Mouse (Mus musculus) MEL (cell line): ENCODE data around the gene A930002H24Rik. TPM values are rescaled to one million over a fixed set of nuclear protein-coding genes. Genes with fewer than 3 reads are reported as not detected.

ENCODE experiments used
- DNase-seq: peaks from one replicate; pipeline ENCODE4 v3.0.0; 2011; ENCODE audit warnings: low read depth, low spot score
- H3K27ac ChIP-seq: 2 replicates; pipeline ENCODE4 v1.5.1; 2012; ENCODE audit warnings: low read depth, mild to moderate bottlenecking, control low read depth, low read length, moderate library complexity; ENCODE audit not compliant: control insufficient read depth
- H3K27me3 ChIP-seq, 2 experiments: fragments of 150-350 bp in 1 of 2; sonication (generic) in 1 of 2; 2 replicates each; pipeline ENCODE4 v1.6.1; 2012; ENCODE audit warnings: low read length in 2 of 2, mild to moderate bottlenecking in 2 of 2, improper control_type of control experiment in 1 of 2, moderate library complexity in 1 of 2; ENCODE audit not compliant: insufficient read depth in 2 of 2, control insufficient read depth in 1 of 2
- H3K36me3 ChIP-seq, 2 experiments: 2 replicates each; pipeline ENCODE4 v1.6.1; 2012 to 2014; ENCODE audit warnings: low read length in 2 of 2, improper control_type of control experiment in 1 of 2, inconsistent platforms in 1 of 2, mild to moderate bottlenecking in 1 of 2; ENCODE audit not compliant: insufficient read depth in 2 of 2, control insufficient read depth in 1 of 2
- H3K4me1 ChIP-seq, 2 experiments: fragments of 150-350 bp in 1 of 2; sonication (generic) in 1 of 2; 2 replicates each; pipeline ENCODE4 v1.6.1; 2012; ENCODE audit warnings: low read length in 2 of 2, improper control_type of control experiment in 1 of 2, mild to moderate bottlenecking in 1 of 2; ENCODE audit not compliant: insufficient read depth in 2 of 2, control insufficient read depth in 1 of 2
- H3K4me3 ChIP-seq, 2 experiments: fragments of 150-350 bp in 1 of 2; sonication (generic) in 1 of 2; 2 replicates each; pipeline ENCODE4 v1.5.1; 2012; ENCODE audit warnings: low read depth in 2 of 2, low read length in 2 of 2, mild to moderate bottlenecking in 2 of 2, moderate library complexity in 2 of 2, control low read depth in 1 of 2, improper control_type of control experiment in 1 of 2; ENCODE audit not compliant: control insufficient read depth in 1 of 2, insufficient read depth in 1 of 2
- H3K79me2 ChIP-seq: 2 replicates; pipeline ENCODE4 v1.6.1; 2012; ENCODE audit warnings: mild to moderate bottlenecking, low read length, moderate library complexity; ENCODE audit not compliant: control insufficient read depth, poor library complexity, insufficient read depth
- H3K9ac ChIP-seq: 2 replicates; pipeline ENCODE4 v1.6.1; 2012; ENCODE audit warnings: low read depth, mild to moderate bottlenecking, control low read depth, low read length, moderate library complexity; ENCODE audit not compliant: control insufficient read depth, poor library complexity, severe bottlenecking
- H3K9me3 ChIP-seq: fragments of 150-350 bp; sonication (generic); replicated peaks from 2 replicates; pipeline ENCODE4 v1.6.1; 2012; ENCODE audit warnings: mild to moderate bottlenecking, low read length, improper control_type of control experiment, moderate library complexity; ENCODE audit not compliant: insufficient read depth
- BHLHE40 ChIP-seq: IDR thresholded peaks from 2 replicates; pipeline ENCODE4 v1.6.1; 2012; ENCODE audit warnings: low read depth, mild to moderate bottlenecking, inconsistent platforms, low read length, improper control_type of control experiment, borderline replicate concordance
- CHD1 ChIP-seq: IDR thresholded peaks from 2 replicates; pipeline ENCODE4 v1.6.1; 2012; ENCODE audit warnings: low read depth, mild to moderate bottlenecking, inconsistent platforms, low read length, improper control_type of control experiment
- CHD2 ChIP-seq: IDR thresholded peaks from 2 replicates; pipeline ENCODE4 v1.6.1; 2011; ENCODE audit warnings: low read length, improper control_type of control experiment
- CTCF ChIP-seq, 3 experiments: IDR thresholded peaks in 2 of 3; conservative IDR thresholded peaks in 1 of 3; 2 replicates each; pipeline ENCODE4 v1.5.1; 2011 to 2012; ENCODE audit warnings: low read length in 3 of 3, low read depth in 2 of 3, mild to moderate bottlenecking in 2 of 3, improper control_type of control experiment in 1 of 3, inconsistent platforms in 1 of 3, mixed read lengths in 1 of 3, moderate library complexity in 1 of 3; ENCODE audit not compliant: control insufficient read depth in 1 of 3, insufficient read depth in 1 of 3, poor library complexity in 1 of 3, severe bottlenecking in 1 of 3
- E2F4 ChIP-seq: IDR thresholded peaks from 2 replicates; pipeline ENCODE4 v1.6.1; 2011; ENCODE audit warnings: low read depth, low read length, improper control_type of control experiment, borderline replicate concordance
- ELF1 ChIP-seq: IDR thresholded peaks from 2 replicates; pipeline ENCODE4 v1.6.1; 2014; ENCODE audit warnings: low read depth, mild to moderate bottlenecking, inconsistent platforms, low read length, improper control_type of control experiment, moderate library complexity
- EP300 ChIP-seq, 2 experiments: IDR thresholded peaks; 2 replicates each; pipeline ENCODE4 v1.6.1; 2011; ENCODE audit warnings: improper control_type of control experiment in 2 of 2, low read length in 2 of 2, low read depth in 1 of 2, mild to moderate bottlenecking in 1 of 2
- ETS1 ChIP-seq: IDR thresholded peaks from 2 replicates; pipeline ENCODE4 v1.6.1; 2012; ENCODE audit warnings: low read depth, mild to moderate bottlenecking, inconsistent platforms, low read length, improper control_type of control experiment, moderate library complexity
- GABPA ChIP-seq: IDR thresholded peaks from 2 replicates; pipeline ENCODE4 v1.6.1; 2012; ENCODE audit warnings: low read depth, mild to moderate bottlenecking, inconsistent platforms, low read length, improper control_type of control experiment, moderate library complexity
- GATA1 ChIP-seq: IDR thresholded peaks from 2 replicates; pipeline ENCODE4 v1.6.1; 2011; ENCODE audit warnings: low read depth, low read length, improper control_type of control experiment
- HCFC1 ChIP-seq: IDR thresholded peaks from 2 replicates; pipeline ENCODE4 v1.6.1; 2012; ENCODE audit warnings: low read depth, mild to moderate bottlenecking, inconsistent platforms, low read length, improper control_type of control experiment, moderate library complexity
- JUND ChIP-seq: IDR thresholded peaks from 2 replicates; pipeline ENCODE4 v1.6.1; 2011; ENCODE audit warnings: low read depth, mild to moderate bottlenecking, improper control_type of control experiment, low read length
- KAT2A ChIP-seq: conservative IDR thresholded peaks from 2 replicates; pipeline ENCODE4 v1.6.1; 2012; ENCODE audit warnings: low read depth, low read length, improper control_type of control experiment, inconsistent platforms
- MAFK ChIP-seq: IDR thresholded peaks from 2 replicates; pipeline ENCODE4 v1.6.1; 2011; ENCODE audit warnings: low read depth, mild to moderate bottlenecking, low read length, improper control_type of control experiment, borderline replicate concordance
- MAX ChIP-seq: IDR thresholded peaks from 2 replicates; pipeline ENCODE4 v1.6.1; 2011; ENCODE audit warnings: low read length, improper control_type of control experiment
- MAZ ChIP-seq: IDR thresholded peaks from 2 replicates; pipeline ENCODE4 v1.6.1; 2012; ENCODE audit warnings: low read depth, mild to moderate bottlenecking, inconsistent platforms, low read length, improper control_type of control experiment
- MEF2A ChIP-seq: IDR thresholded peaks from 2 replicates; pipeline ENCODE4 v1.6.1; 2014; ENCODE audit warnings: low read depth, mild to moderate bottlenecking, inconsistent platforms, low read length, improper control_type of control experiment; ENCODE audit not compliant: poor library complexity, insufficient replicate concordance, severe bottlenecking; ENCODE audit errors: extremely low read depth
- MXI1 ChIP-seq: IDR thresholded peaks from 2 replicates; pipeline ENCODE4 v1.6.1; 2011; ENCODE audit warnings: mild to moderate bottlenecking, low read depth, low read length, improper control_type of control experiment
- MYB ChIP-seq: IDR thresholded peaks from 2 replicates; pipeline ENCODE4 v1.6.1; 2011; ENCODE audit warnings: mild to moderate bottlenecking, low read depth, low read length, improper control_type of control experiment
- MYC ChIP-seq: IDR thresholded peaks from 2 replicates; pipeline ENCODE4 v1.6.1; 2011; ENCODE audit warnings: low read depth, mild to moderate bottlenecking, low read length, improper control_type of control experiment, moderate library complexity
- NELFE ChIP-seq: IDR thresholded peaks from 2 replicates; pipeline ENCODE4 v1.6.1; 2011; ENCODE audit warnings: low read depth, low read length, improper control_type of control experiment
- NRF1 ChIP-seq: IDR thresholded peaks from 2 replicates; pipeline ENCODE4 v1.6.1; 2014; ENCODE audit warnings: low read depth, mild to moderate bottlenecking, inconsistent platforms, low read length, improper control_type of control experiment, moderate library complexity; ENCODE audit not compliant: poor library complexity, insufficient read depth, severe bottlenecking
- POLR2A ChIP-seq, 2 experiments: IDR thresholded peaks; 2 replicates each; pipeline ENCODE4 v1.6.1; 2011 to 2012; ENCODE audit warnings: low read length in 2 of 2, mild to moderate bottlenecking in 2 of 2, control low read depth in 1 of 2, improper control_type of control experiment in 1 of 2, low read depth in 1 of 2, moderate library complexity in 1 of 2; ENCODE audit not compliant: control insufficient read depth in 1 of 2, insufficient read depth in 1 of 2, poor library complexity in 1 of 2
- POLR2AphosphoS2 ChIP-seq: IDR thresholded peaks from 2 replicates; pipeline ENCODE4 v1.6.1; 2011; ENCODE audit warnings: low read length, improper control_type of control experiment
- POLR2AphosphoS5 ChIP-seq: IDR thresholded peaks from 2 replicates; pipeline ENCODE4 v1.6.1; 2012; ENCODE audit warnings: low read depth, borderline replicate concordance, mild to moderate bottlenecking, inconsistent platforms, low read length, moderate library complexity, mixed read lengths
- RAD21 ChIP-seq: IDR thresholded peaks from 2 replicates; pipeline ENCODE4 v1.6.1; 2011; ENCODE audit warnings: mild to moderate bottlenecking, low read depth, low read length, improper control_type of control experiment
- RCOR1 ChIP-seq: IDR thresholded peaks from 2 replicates; pipeline ENCODE4 v1.6.1; 2012; ENCODE audit warnings: low read depth, mild to moderate bottlenecking, inconsistent platforms, low read length, improper control_type of control experiment
- SIN3A ChIP-seq: IDR thresholded peaks from 2 replicates; pipeline ENCODE4 v1.6.1; 2012; ENCODE audit warnings: low read length, improper control_type of control experiment, inconsistent platforms
- SMC3 ChIP-seq: IDR thresholded peaks from 2 replicates; pipeline ENCODE4 v1.6.1; 2011; ENCODE audit warnings: low read depth, low read length, improper control_type of control experiment
- TAL1 ChIP-seq: IDR thresholded peaks from 2 replicates; pipeline ENCODE4 v1.6.1; 2012; ENCODE audit warnings: mild to moderate bottlenecking, inconsistent platforms, low read length, moderate library complexity, mixed read lengths
- TBP ChIP-seq: IDR thresholded peaks from 2 replicates; pipeline ENCODE4 v1.8.0; 2011; ENCODE audit warnings: low read depth, low read length, improper control_type of control experiment
- UBTF ChIP-seq: IDR thresholded peaks from 2 replicates; pipeline ENCODE4 v1.6.1; 2012; ENCODE audit warnings: low read depth, mild to moderate bottlenecking, inconsistent platforms, low read length, improper control_type of control experiment, moderate library complexity, borderline replicate concordance; ENCODE audit not compliant: insufficient read depth
- USF1 ChIP-seq: IDR thresholded peaks from 2 replicates; pipeline ENCODE4 v1.6.1; 2014; ENCODE audit warnings: low read depth, mild to moderate bottlenecking, inconsistent platforms, low read length, improper control_type of control experiment, moderate library complexity
- USF2 ChIP-seq, 2 experiments: IDR thresholded peaks; 2 replicates each; pipeline ENCODE4 v1.6.1; 2011 to 2012; ENCODE audit warnings: improper control_type of control experiment in 2 of 2, low read length in 2 of 2, borderline replicate concordance in 1 of 2, inconsistent platforms in 1 of 2, low read depth in 1 of 2, mild to moderate bottlenecking in 1 of 2; ENCODE audit not compliant: insufficient read depth in 1 of 2
- ZC3H11A ChIP-seq: IDR thresholded peaks from 2 replicates; pipeline ENCODE4 v1.6.1; 2012; ENCODE audit warnings: low read depth, mild to moderate bottlenecking, inconsistent platforms, low read length, improper control_type of control experiment
- ZKSCAN1 ChIP-seq: IDR thresholded peaks from 2 replicates; pipeline ENCODE4 v1.6.1; 2012; ENCODE audit warnings: low read depth, mild to moderate bottlenecking, inconsistent platforms, low read length, improper control_type of control experiment, moderate library complexity
- ZMIZ1 ChIP-seq: IDR thresholded peaks from 2 replicates; pipeline ENCODE4 v1.6.1; 2012; ENCODE audit warnings: low read depth, mild to moderate bottlenecking, inconsistent platforms, low read length, improper control_type of control experiment, moderate library complexity
- ZNF384 ChIP-seq: IDR thresholded peaks from 2 replicates; pipeline ENCODE4 v1.6.1; 2012; ENCODE audit warnings: low read depth, mild to moderate bottlenecking, inconsistent platforms, low read length, improper control_type of control experiment
- polyA plus RNA-seq, 2 experiments: library from polyadenylated mRNA; stranded (reverse) in 1 of 2; unstranded in 1 of 2; fragments of >175 nt in 1 of 2; fragments of >200 nt in 1 of 2; gene quantifications; 2 replicates each; pipeline versions ENCODE4 v1.2.1 to v1.2.4; 2012; ENCODE audit warnings: low replicate concordance in 2 of 2, low read depth in 1 of 2; ENCODE audit not compliant: insufficient read length in 2 of 2, insufficient read depth in 1 of 2, missing spikeins in 1 of 2
- total RNA-seq: library from RNA; depleted of rRNA; stranded (reverse); fragments of 300-350 nt; gene quantifications from 2 replicates; pipeline ENCODE4 v1.2.3, GENCODE M21; 2012

A930002H24Rik gene
- total and polyA plus RNA-seq, 3 experiments = 0.70 to 1.1 TPM; not detected in 1

GRCm38 (mm10) chr17:63826767-63827166 lies 36.8 kb downstream of the A930002H24Rik start:
- Histone ChIP-seq H3K9me3 (no peaks in the 10 kb centered on the region), H3K27ac (no peak overlapping the region; the same call in 1 of the 2 replicates), H3K4me1 (peaks cover 3 to 28% of the 10 kb centered on the region in 2 experiments), H3K9ac (no peak overlapping the region), H3K27me3 (no peaks in the 10 kb centered on the region), H3K79me2 (no peaks in the 10 kb centered on the region), H3K4me3 (peak overlapping the region; percentile 8 to 27; a peak in 2 of 4 replicates), H3K36me3 (peaks cover 0 to 25% of the 10 kb centered on the region in 2 experiments; a peak in 2 of 4 replicates)
- peak; percentile 69 for DNase-seq
- TF ChIP-seq CHD2 (no peak), RAD21 (no peak), ZMIZ1 (no peak), CHD1 (no peak), MYB (no peak), BHLHE40 (no peak), POLR2AphosphoS5 (no peak), MAFK (no peak), GATA1 (peak; percentile 70), CTCF (IDR thresholded peaks at IDR 0.05 in 2 of 3, conservative IDR thresholded peaks at IDR 0.05 in 1 of 3; ENCODE audit: control insufficient read depth in 1 of 3, insufficient read depth in 1 of 3, low read depth in 2 of 3, low read length in 3 of 3, poor library complexity in 1 of 3, severe bottlenecking in 1 of 3) (no peak), MXI1 (no peak), KAT2A (no peak), TAL1 (peak; percentile 31; the same call in 1 of the 2 replicates), POLR2AphosphoS2 (no peak), TBP (no peak), USF1 (no peak), SIN3A (peak; percentile 46; the same call in 1 of the 2 replicates), ZKSCAN1 (no peak), GABPA (no peak), ELF1 (0 out of 2 replicates have a peak, but pooled peaks have one; percentile 21), POLR2A (IDR thresholded peaks at IDR 0.05; ENCODE audit: control insufficient read depth in 1 of 2, insufficient read depth in 1 of 2, low read depth in 1 of 2, low read length in 2 of 2, poor library complexity in 1 of 2) (no peak), NRF1 (no peak), UBTF (no peak), USF2 (IDR thresholded peaks at IDR 0.05; ENCODE audit: borderline replicate concordance in 1 of 2, insufficient read depth in 1 of 2, low read depth in 1 of 2, low read length in 2 of 2) (no peak), JUND (no peak), MYC (no peak), E2F4 (no peak), HCFC1 (no peak), SMC3 (no peak), EP300 (IDR thresholded peaks at IDR 0.05; ENCODE audit: low read depth in 1 of 2, low read length in 2 of 2) (peak; percentile 60 to 73), ZC3H11A (no peak), RCOR1 (peak; percentile 49; the same call in 1 of the 2 replicates), MEF2A (no peak), MAZ (no peak), ZNF384 (no peak), NELFE (no peak), ETS1 (peak; percentile 75), MAX (no peak)
